8 mouse cellular contexts compared by ENCODE assay signal in the genomic region with DNA sequence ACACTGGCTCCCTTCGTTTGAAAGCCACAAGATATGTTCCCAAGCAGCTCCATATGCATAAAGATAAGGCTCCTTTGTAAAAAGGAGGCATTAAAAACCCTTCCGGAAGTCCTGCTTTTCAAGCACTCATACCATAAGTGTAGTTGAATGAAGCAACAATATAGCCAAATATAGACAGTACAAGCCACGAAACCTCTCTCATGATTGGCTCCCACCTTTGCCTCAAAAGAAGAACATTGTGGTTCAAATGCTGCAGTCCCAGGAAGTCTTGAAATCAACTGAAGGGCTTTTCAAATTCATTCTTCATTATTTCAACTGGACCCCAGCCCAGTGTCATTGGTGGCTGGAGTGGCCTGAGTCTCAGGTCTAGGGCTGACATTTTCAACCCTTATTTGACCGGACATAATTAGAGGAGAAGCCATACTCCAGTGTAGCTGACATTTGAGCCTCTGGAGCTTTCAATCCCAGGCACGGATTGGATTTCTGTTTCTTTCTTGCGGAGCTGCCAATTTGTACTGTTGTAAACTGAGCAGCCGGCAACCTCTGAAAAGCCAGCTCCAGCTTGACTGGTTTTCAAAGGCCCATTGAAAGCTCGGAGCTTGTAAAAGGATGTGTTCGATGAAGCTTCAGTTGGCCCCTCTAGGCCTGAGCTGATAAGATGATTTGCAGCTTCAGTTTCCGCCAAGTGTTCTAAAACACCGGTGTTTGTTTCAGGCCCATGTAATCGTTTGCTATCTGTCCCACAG.
DNase-seq lines count a peak whose midpoint lies in the region; ATAC-seq and TF ChIP-seq lines count a peak whose summit lies in the region.

No protein-coding gene starts in this region.

- no peak overlapping the region for H3K9ac ChIP-seq in kidney, postnatal 0 days (ENCODE audit: low read depth, low read length)
- no peak overlapping the region for H3K9ac ChIP-seq in heart, postnatal 0 days (replicated peaks; ENCODE audit: low read depth, low read length)

- 51% methylated on average over 12 of the region's 12 CpGs for WGBS in kidney, postnatal 0 days
- WGBS in heart, postnatal 0 days: 41% methylated on average over 12 of the region's 12 CpGs

- 0 out of 2 replicates have a peak, but pooled peaks cover 12% of the 10 kb centered on the region for H3K27me3 ChIP-seq in kidney, postnatal 0 days (ENCODE audit: insufficient read depth, low read length)
- H3K27me3 ChIP-seq in heart, postnatal 0 days (ENCODE audit: control insufficient read depth, insufficient read depth, low read length): no peaks in the 10 kb centered on the region

- DNase-seq in kidney, postnatal 0 days (ENCODE audit: low spot score): peak; percentile 28
- no peak for DNase-seq in kidney, adult 9 months
- no peak for DNase-seq in heart, postnatal 0 days (ENCODE audit: low spot score)
- DNase-seq in lung, postnatal 25 days (ENCODE audit: low spot score): peak; percentile 66
- DNase-seq in adrenal gland, adult 8-10 months: no peak
- no peak for DNase-seq in neural tube, embryonic 10.5 days (ENCODE audit: extremely low spot score, low spot score)
- DNase-seq in left cerebral cortex, postnatal 25 days (ENCODE audit: low spot score in 2 of 2): no peak

- TF ChIP-seq CTCF in kidney, postnatal 0 days (IDR thresholded peaks at IDR 0.05; ENCODE audit: low read depth): no peak
- no peak for TF ChIP-seq CTCF in heart, postnatal 0 days (IDR thresholded peaks at IDR 0.05; ENCODE audit: low read depth)

- no peaks in the 10 kb centered on the region for H3K36me3 ChIP-seq in kidney, postnatal 0 days (ENCODE audit: insufficient read depth, low read length)
- no peaks in the 10 kb centered on the region for H3K36me3 ChIP-seq in heart, postnatal 0 days (replicated peaks; ENCODE audit: control insufficient read depth, insufficient read depth, low read length)

- H3K9me3 ChIP-seq in kidney, postnatal 0 days (replicated peaks; ENCODE audit: low read length): no peaks in the 10 kb centered on the region
- no peaks in the 10 kb centered on the region for H3K9me3 ChIP-seq in heart, postnatal 0 days (replicated peaks; ENCODE audit: control insufficient read depth, low read length)

- H3K4me3 ChIP-seq in kidney, postnatal 0 days (replicated peaks; ENCODE audit: low read depth, low read length): no peak overlapping the region
- H3K4me3 ChIP-seq in heart, postnatal 0 days (ENCODE audit: low read depth, low read length): no peak overlapping the region

- no peak overlapping the region for H3K4me2 ChIP-seq in kidney, postnatal 0 days (ENCODE audit: low read length)
- no peak overlapping the region for H3K4me2 ChIP-seq in heart, postnatal 0 days (ENCODE audit: low read depth, low read length)

- intact Hi-C loops in left cerebral cortex, postnatal 25 days (cut with DNase I): loop anchor here (10.0 kb wide), 1 partner anchor 101 kb away; a partner anchor contains a TSS

- ATAC-seq in kidney, postnatal 0 days (replicated peaks; ENCODE audit: low FRiP score, low read depth): no peak
- peak; percentile 23; the same call in 1 of the 2 replicates for ATAC-seq in common myeloid progenitor, adult 5-6 weeks (replicated peaks; ENCODE audit: low read depth, poor library complexity, severe bottlenecking)
- no peak for ATAC-seq in heart, postnatal 0 days (ENCODE audit: insufficient read depth, low read depth)

- no peaks in the 10 kb centered on the region for H3K4me1 ChIP-seq in kidney, postnatal 0 days (replicated peaks; ENCODE audit: insufficient read depth, low read length)
- no peaks in the 10 kb centered on the region for H3K4me1 ChIP-seq in heart, postnatal 0 days (ENCODE audit: control insufficient read depth, insufficient read depth)

- no peak overlapping the region for H3K27ac ChIP-seq in kidney, postnatal 0 days
- H3K27ac ChIP-seq in heart, postnatal 0 days (ENCODE audit: low read depth): peak overlapping the region; percentile 66

- TF ChIP-seq EP300 in heart, postnatal 0 days (IDR thresholded peaks at IDR 0.05; ENCODE audit: low read depth): no peak

Comparison
In these comparisons a context has a peak if more than half of its experiments do, and no peak if none do; other contexts are left out.
1. DNase-seq: peak in kidney, postnatal 0 days (single experiment) and lung, postnatal 25 days (single experiment); none in kidney, adult 9 months (single experiment), heart, postnatal 0 days (single experiment), adrenal gland, adult 8-10 months (single experiment), neural tube, embryonic 10.5 days (single experiment) and left cerebral cortex, postnatal 25 days (0 of 2).